Mouse (Mus musculus) CD4-positive naive resting alpha-beta T cell, adult 57 days (primary cell): ENCODE data around the gene Olfr93. TPM values are rescaled to one million over a fixed set of nuclear protein-coding genes. Genes with fewer than 3 reads are reported as not detected.

Experiments used
- total RNA-seq: library from RNA; stranded (reverse); gene quantifications from one replicate; pipeline ENCODE4 v1.2.4, GENCODE M21; 2023

Gene Olfr93
- total RNA-seq: not detected

GRCm38 (mm10) chr17:37161394-37161793 lies at the start of gene Olfr93:
TSS of gene Olfr93 (minus strand) at chr17:37161494.

DNA sequence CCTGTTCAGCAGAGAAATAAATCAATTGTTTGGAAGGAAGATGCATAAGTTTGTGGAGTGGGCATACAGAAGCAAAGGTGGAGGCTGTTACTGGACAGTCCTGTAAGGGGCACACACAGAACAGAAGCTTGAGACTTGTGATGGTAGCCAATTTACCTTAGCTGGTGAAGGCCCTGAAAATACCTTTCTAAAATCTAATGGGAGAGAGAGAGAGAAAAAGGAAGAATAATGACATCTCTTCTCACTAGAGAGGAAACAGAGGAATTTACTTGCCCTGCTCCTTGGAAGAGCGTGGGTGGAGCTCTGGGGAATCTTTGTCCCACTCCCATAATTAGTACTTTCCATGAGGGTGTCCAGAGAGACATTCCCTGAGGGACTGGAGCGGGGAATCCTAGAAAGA lies 39.6 kb upstream of the Olfr93 start, which contains the start of gene Olfr94:
Gene Olfr94, minus strand, starts transcription at position 101 of the 400 bp plus-strand sequence.

DNA sequence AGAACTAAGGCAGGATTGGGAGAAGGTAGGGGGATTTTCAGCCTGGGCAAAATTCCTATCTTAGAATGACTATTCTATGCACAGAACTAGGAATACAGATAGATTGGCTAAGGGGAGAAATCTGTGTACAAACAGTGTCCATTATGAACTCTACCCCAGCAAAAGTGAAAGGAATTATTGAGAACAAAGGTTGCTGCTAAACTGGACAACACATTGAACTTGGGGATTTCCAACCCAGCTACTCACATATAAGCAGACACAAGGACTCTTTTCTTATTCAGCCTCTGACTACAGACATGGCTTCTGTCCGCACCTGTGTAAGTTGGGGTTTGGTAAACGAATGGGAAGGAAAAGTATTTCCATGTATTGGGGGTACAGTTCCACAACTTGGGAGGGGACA lies 32.4 kb upstream of the Olfr93 start, which contains the start of gene Ubd:
Gene Ubd, plus strand, starts transcription at position 237 of the 400 bp plus-strand sequence.

DNA sequence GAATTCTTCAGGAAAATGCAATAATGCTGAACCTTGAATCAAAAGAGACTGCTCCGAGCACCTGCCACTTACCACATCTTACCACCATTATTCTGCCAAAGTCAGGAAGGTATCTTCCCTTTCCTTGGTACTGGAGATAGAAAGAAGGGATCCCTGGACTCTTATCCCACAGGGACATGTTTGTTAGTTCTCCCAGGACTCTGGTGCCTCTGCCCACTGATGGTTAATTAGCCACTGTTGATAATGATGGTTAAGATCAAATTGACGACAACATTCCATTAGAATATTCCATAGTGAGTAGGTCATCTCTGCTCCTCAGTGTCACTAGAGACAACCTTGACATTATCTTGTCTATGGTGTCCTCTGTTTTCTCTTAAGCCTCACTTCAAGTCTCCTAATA lies 41.3 kb downstream of the Olfr93 start, which contains the start of gene Olfr92:
Gene Olfr92, minus strand, starts transcription at position 101 of the 400 bp plus-strand sequence.

GRCm38 (mm10) chr17:37098178-37098577 lies 63.1 kb downstream of the Olfr93 start, which contains the start of gene Olfr91:
TSS of gene Olfr91 (minus strand) at chr17:37098278.

Other genes with a start within 250 kb of the Olfr93 start
- gene Rnf39, start 218.6 kb downstream of the Olfr93 start, total RNA-seq: 1.2 TPM
- gene Ppp1r11, start 209.8 kb downstream of the Olfr93 start, total RNA-seq: 47.8 TPM
- 52.5 TPM for gene Znrd1, start 202.9 kb downstream of the Olfr93 start, total RNA-seq
- 1.4 TPM for gene Znrd1as, start 202.9 kb downstream of the Olfr93 start, total RNA-seq
- gene 2410137M14Rik, start 180.3 kb downstream of the Olfr93 start, total RNA-seq: not detected
- not detected for gene H2-M5, start 172.0 kb downstream of the Olfr93 start, total RNA-seq
- gene Zfp57, start 160.3 kb downstream of the Olfr93 start, total RNA-seq: not detected
- gene Mog, start 138.1 kb downstream of the Olfr93 start, total RNA-seq: not detected
- gene Gabbr1, start 115.5 kb downstream of the Olfr93 start, total RNA-seq: 116 TPM
- gene Olfr90, start 73.0 kb downstream of the Olfr93 start, total RNA-seq: not detected
- not detected for gene Olfr91, start 63.2 kb downstream of the Olfr93 start, total RNA-seq
- not detected for gene Olfr92, start 41.4 kb downstream of the Olfr93 start, total RNA-seq
- not detected for gene Ubd, start 32.4 kb upstream of the Olfr93 start, total RNA-seq
- not detected for gene Olfr94, start 39.5 kb upstream of the Olfr93 start, total RNA-seq
- not detected for gene Olfr95, start 51.6 kb upstream of the Olfr93 start, total RNA-seq
- not detected for gene Olfr96, start 58.7 kb upstream of the Olfr93 start, total RNA-seq
- gene Olfr97, start 75.8 kb upstream of the Olfr93 start, total RNA-seq: not detected
- gene Olfr98, start 102.3 kb upstream of the Olfr93 start, total RNA-seq: not detected
- gene H2-M3, start 108.7 kb upstream of the Olfr93 start, total RNA-seq: 28.4 TPM
- not detected for gene Olfr99, start 122.0 kb upstream of the Olfr93 start, total RNA-seq
- gene Olfr101, start 142.8 kb upstream of the Olfr93 start, total RNA-seq: not detected
- gene Olfr102, start 155.6 kb upstream of the Olfr93 start, total RNA-seq: not detected
- not detected for gene Olfr103, start 178.2 kb upstream of the Olfr93 start, total RNA-seq
- gene Olfr104-ps, start 198.1 kb upstream of the Olfr93 start, total RNA-seq: not detected
- not detected for gene Olfr105-ps, start 217.5 kb upstream of the Olfr93 start, total RNA-seq
- gene Olfr106-ps, start 228.9 kb upstream of the Olfr93 start, total RNA-seq: not detected
- gene Olfr107, start 237.7 kb upstream of the Olfr93 start, total RNA-seq: not detected